Mouse (Mus musculus) 3T3-L1 (cell line): ENCODE data around the gene Gpr6.

ENCODE experiments used
- DNase-seq: peaks from one replicate; pipeline ENCODE4 v3.0.0-alpha.2; 2015; ENCODE audit warnings: low read depth, low spot score

The Gpr6 gene

GRCm38 (mm10) chr10:41072116-41072515, at the start of gene Gpr6:
Gpr6 (minus strand) TSS chr10:41072285.
- no peak for DNase-seq

GRCm38 (mm10) chr10:41100060-41100459, 28.0 kb upstream of the Gpr6 start:
- DNase-seq: no peak

GRCm38 (mm10) chr10:41098137-41098536, 26.1 kb upstream of the Gpr6 start:
- DNase-seq: no peak

- DNase-seq: peak; percentile 17
These were observed 16.8 kb upstream of the Gpr6 start for GRCm38 (mm10) chr10:41088852-41089251.

- DNase-seq: peak; percentile 40
These were observed 389 bp downstream of the Gpr6 start for GRCm38 (mm10) chr10:41071696-41072095.

- no peak for DNase-seq
These were observed 1.1 kb downstream of the Gpr6 start for GRCm38 (mm10) chr10:41070693-41071651.

GRCm38 (mm10) chr10:41060250-41060831, 11.7 kb downstream of the Gpr6 start:
- no peak for DNase-seq

GRCm38 (mm10) chr10:41055581-41055980, 16.5 kb downstream of the Gpr6 start:
- no peak for DNase-seq

- peak; percentile 30 for DNase-seq
These were observed 18.1 kb downstream of the Gpr6 start for GRCm38 (mm10) chr10:41054005-41054404.

- DNase-seq: no peak
These were observed 29.8 kb downstream of the Gpr6 start for GRCm38 (mm10) chr10:41042272-41042671.

- DNase-seq: no peak
These were observed 30.6 kb downstream of the Gpr6 start for GRCm38 (mm10) chr10:41041478-41041877.

GRCm38 (mm10) chr10:41040530-41041085, 31.5 kb downstream of the Gpr6 start:
- peak; percentile 66 for DNase-seq

- no peak for DNase-seq
These were observed 33.6 kb downstream of the Gpr6 start for GRCm38 (mm10) chr10:41038476-41038875.

GRCm38 (mm10) chr10:41037722-41038121, 34.4 kb downstream of the Gpr6 start:
- no peak for DNase-seq

GRCm38 (mm10) chr10:41032811-41033210, 39.3 kb downstream of the Gpr6 start:
- DNase-seq: no peak

- no peak for DNase-seq
These were observed 47.2 kb downstream of the Gpr6 start for GRCm38 (mm10) chr10:41024860-41025259.

- no peak for DNase-seq
These were observed 47.7 kb downstream of the Gpr6 start for GRCm38 (mm10) chr10:41024406-41024805.

- peak; percentile 79 for DNase-seq
These were observed 49.9 kb downstream of the Gpr6 start for GRCm38 (mm10) chr10:41022226-41022625.
